Comparison of ENCODE assay signal across 15 mouse cellular contexts in genomic region chr19:10691660-10692059, GRCm38 (mm10). TPM values are rescaled to one million over a fixed set of nuclear protein-coding genes. Genes with fewer than 3 reads are reported as not detected.
DNase-seq lines count a peak whose midpoint lies in the region; ATAC-seq and TF ChIP-seq lines count a peak whose summit lies in the region.
"Had no signal": no experiment of that assay in that cellular context is flagged by ENCODE, and none has a peak within 500 bp of the region (broad histone marks: within the 10 kb centered on the region; RNA-seq: fewer than 3 reads in every experiment).

No protein-coding gene starts in this region.

- H3K27ac ChIP-seq in heart, embryonic 14.5 days (replicated peaks in 1 of 2; ENCODE audit: control insufficient read depth in 1 of 2, insufficient read depth in 1 of 2, low read depth in 2 of 2, low read length in 2 of 2), result peak overlapping the region in 1 of 2 experiments; percentile 97; a peak in 1 of 4 replicates
- H3K27ac ChIP-seq in liver, embryonic 15.5 days (replicated peaks), result peak overlapping the region; percentile 97
- H3K27ac ChIP-seq: hindbrain, embryonic 15.5 days had no signal

- WGBS in heart, embryonic 14.5 days, result 64% methylated on average over 3 of the region's 3 CpGs
- WGBS in liver, embryonic 15.5 days (ENCODE audit: insufficient replicate concordance), result 30% methylated on average over 3 of the region's 3 CpGs
- 72% methylated on average over 3 of the region's 3 CpGs for WGBS in lung, adult 2 months

- intact Hi-C loops in heart, postnatal 10 days (cut with DNase I), result no loop called here

- H3K4me3 ChIP-seq in heart, embryonic 14.5 days (ENCODE audit: control insufficient read depth in 1 of 2, insufficient read depth in 1 of 2, low read depth in 1 of 2, low read length in 2 of 2), result no peak overlapping the region
- H3K4me3 ChIP-seq in G1E (ENCODE audit: low read depth, low read length), result no peak overlapping the region; the same call in 1 of the 2 replicates
- H3K4me3 ChIP-seq in liver, embryonic 15.5 days (replicated peaks), result peak overlapping the region; percentile 1; the same call in 1 of the 2 replicates
- no peak overlapping the region for H3K4me3 ChIP-seq in lung, adult 2 months (replicated peaks; ENCODE audit: extremely low read depth, low read depth, low read length)
- H3K4me3 ChIP-seq: hindbrain, embryonic 15.5 days had no signal

- no peaks in the 10 kb centered on the region for H3K27me3 ChIP-seq in heart, embryonic 14.5 days (ENCODE audit: control insufficient read depth, insufficient read depth, low read length)
- H3K27me3 ChIP-seq in G1E (ENCODE audit: insufficient read depth, low read length), result no peaks in the 10 kb centered on the region
- no peaks in the 10 kb centered on the region for H3K27me3 ChIP-seq in liver, embryonic 15.5 days
- H3K27me3 ChIP-seq: hindbrain, embryonic 15.5 days had no signal

- ATAC-seq in heart, embryonic 14.5 days (ENCODE audit: insufficient number of reproducible peaks, insufficient read depth, low FRiP score, low read depth), result no peak
- ATAC-seq in G1E (ENCODE audit: extremely low read depth, insufficient number of reproducible peaks, low FRiP score, poor library complexity, severe bottlenecking), result no peak
- ATAC-seq in liver, embryonic 15.5 days (ENCODE audit: insufficient read depth), result no peak
- ATAC-seq: forebrain, embryonic 14.5 days had no signal

- no peaks in the 10 kb centered on the region for H3K9me3 ChIP-seq in heart, embryonic 14.5 days (ENCODE audit: control insufficient read depth, low read length)
- H3K9me3 ChIP-seq in G1E (replicated peaks), result no peaks in the 10 kb centered on the region
- H3K9me3 ChIP-seq in liver, embryonic 15.5 days (replicated peaks), result no peaks in the 10 kb centered on the region
- H3K9me3 ChIP-seq: hindbrain, embryonic 15.5 days had no signal

- 0 out of 2 replicates have a peak overlapping the region, but pooled peaks have one; percentile 4 for H3K4me2 ChIP-seq in heart, embryonic 14.5 days (ENCODE audit: low read length)
- peak overlapping the region; percentile 86 for H3K4me2 ChIP-seq in liver, embryonic 15.5 days
- H3K4me2 ChIP-seq: hindbrain, embryonic 15.5 days had no signal

- no peak for TF ChIP-seq POLR2A in lung, adult 2 months (IDR thresholded peaks at IDR 0.05; ENCODE audit: borderline replicate concordance, extremely low read depth, low read depth, low read length)

- H3K9ac ChIP-seq in heart, embryonic 14.5 days (ENCODE audit: low read length), result peak overlapping the region; percentile 14; the same call in 1 of the 2 replicates
- H3K9ac ChIP-seq in liver, embryonic 15.5 days, result peak overlapping the region; percentile 38; the same call in 1 of the 2 replicates
- H3K9ac ChIP-seq: hindbrain, embryonic 15.5 days had no signal

- no peak for DNase-seq in heart, postnatal 10 days
- DNase-seq in G1E (ENCODE audit: low spot score), result peak; percentile 28
- peak; percentile 34 for DNase-seq in c-Kit-positive CD71-positive TER-119-positive erythroid progenitor cells, embryonic 14.5 days (ENCODE audit: low spot score)
- DNase-seq in right cerebral cortex, postnatal 4 days, result no peak
- no peak for DNase-seq in lung, adult 2 months
- no peak for DNase-seq in lung, postnatal 25 days (ENCODE audit: low spot score)
- DNase-seq: embryo, embryonic 11 days; kidney, postnatal 4 days; lung, postnatal 4 days; thymus, postnatal 36 days had no signal

- H3K4me1 ChIP-seq in heart, embryonic 14.5 days (ENCODE audit: control insufficient read depth in 2 of 2, insufficient read depth in 2 of 2, low read length in 2 of 2), result peaks cover 17 to 48% of the 10 kb centered on the region in 2 experiments
- peaks cover 70% of the 10 kb centered on the region for H3K4me1 ChIP-seq in G1E (ENCODE audit: insufficient read depth, low read depth, low read length)
- peaks cover 75% of the 10 kb centered on the region for H3K4me1 ChIP-seq in liver, embryonic 15.5 days (replicated peaks)
- H3K4me1 ChIP-seq in lung, adult 2 months (ENCODE audit: control insufficient read depth, insufficient read depth, low read length), result peaks cover 14% of the 10 kb centered on the region

- TF ChIP-seq CTCF in G1E (IDR thresholded peaks at IDR 0.05; ENCODE audit: low read depth, low read length), result no peak
- no peak for TF ChIP-seq CTCF in lung, adult 2 months (IDR thresholded peaks at IDR 0.05; ENCODE audit: insufficient read depth, low read length)

- H3K36me3 ChIP-seq in heart, embryonic 14.5 days (ENCODE audit: control insufficient read depth, insufficient read depth, low read length), result peaks cover 8% of the 10 kb centered on the region
- H3K36me3 ChIP-seq in G1E (replicated peaks), result peaks cover 48% of the 10 kb centered on the region
- H3K36me3 ChIP-seq in liver, embryonic 15.5 days (replicated peaks), result 0 out of 2 replicates have a peak, but pooled peaks cover 4% of the 10 kb centered on the region
- H3K36me3 ChIP-seq: hindbrain, embryonic 15.5 days had no signal

RNA-seq across cellular contexts. Expression of gene Vps37c, which starts 3.1 kb away (rescaled TPM):
- 28.4 and 30.0 TPM in 2 replicates for polyA plus RNA-seq in heart, embryonic 14.5 days (2014; fragmentation: Nextera tagmentation; extraction: Ambion mirVana)
- 10 to 100 TPM; 23.3 to 27.1 TPM for total RNA-seq in heart, postnatal 10 days (2021)
- total RNA-seq in G1E (2014; fragmentation: Nextera tagmentation), result 16.3 and 27.1 TPM in 2 replicates
- total RNA-seq in G1E (2017), result 5.2 TPM in 2 replicates
- 34.9 and 40.0 TPM in 2 replicates for polyA plus RNA-seq in G1E (2012)
- 11.4 and 12.1 TPM in 2 replicates for polyA plus RNA-seq in liver, embryonic 15.5 days (2015; fragmentation: Nextera tagmentation; extraction: Ambion mirVana)
- polyA plus RNA-seq in lung, adult 2 months (2012; rRNA removed), result 33.0 and 39.3 TPM in 2 replicates

RNA-seq across cellular contexts. Expression of gene Pga5, which starts 13.8 kb away (rescaled TPM):
- not detected in 2 replicates for polyA plus RNA-seq in heart, embryonic 14.5 days (2014; fragmentation: Nextera tagmentation; extraction: Ambion mirVana)
- total RNA-seq in heart, postnatal 10 days (2021), result not detected
- total RNA-seq in G1E (2014; fragmentation: Nextera tagmentation), result 1.6 and 2.4 TPM in 2 replicates
- total RNA-seq in G1E (2017), result 1.6 and 1.9 TPM in 2 replicates
- 0.14 TPM in 2 replicates for polyA plus RNA-seq in G1E (2012)
- not detected in 2 replicates for polyA plus RNA-seq in liver, embryonic 15.5 days (2015; fragmentation: Nextera tagmentation; extraction: Ambion mirVana)
- polyA plus RNA-seq in lung, adult 2 months (2012; rRNA removed), result not detected in 2 replicates
- total RNA-seq: left cerebral cortex, postnatal 10 days had no signal
- polyA plus RNA-seq: forebrain, embryonic 14.5 days; hindbrain, embryonic 15.5 days had no signal

RNA-seq across cellular contexts. Expression of gene Cd5, which starts 47.1 kb away (rescaled TPM):
- 0.66 and 1.4 TPM in 2 replicates for polyA plus RNA-seq in heart, embryonic 14.5 days (2014; fragmentation: Nextera tagmentation; extraction: Ambion mirVana)
- total RNA-seq in heart, postnatal 10 days (2021), result 1 to 10 TPM in 1 of 2 experiments, under 1 TPM in 1; 0.87 to 1.1 TPM
- total RNA-seq in G1E (2014; fragmentation: Nextera tagmentation) (not detected in 2 replicates), G1E (2017) (0.11 and 0.17 TPM in 2 replicates)
- not detected in 2 replicates for polyA plus RNA-seq in G1E (2012)
- polyA plus RNA-seq in liver, embryonic 15.5 days (2015; fragmentation: Nextera tagmentation; extraction: Ambion mirVana), result 0.03 TPM in 1 of 2 replicates, not detected in the other
- 2.4 and 4.4 TPM in 2 replicates for polyA plus RNA-seq in lung, adult 2 months (2012; rRNA removed)

RNA-seq across cellular contexts. Expression of gene Vwce, which starts 57.6 kb away (rescaled TPM):
- polyA plus RNA-seq in heart, embryonic 14.5 days (2014; fragmentation: Nextera tagmentation; extraction: Ambion mirVana), result 0.36 and 0.51 TPM in 2 replicates
- under 1 TPM; 0.26 to 0.27 TPM for total RNA-seq in heart, postnatal 10 days (2021)
- total RNA-seq in G1E (2014; fragmentation: Nextera tagmentation), result 1.2 and 1.4 TPM in 2 replicates
- 0.06 and 0.16 TPM in 2 replicates for total RNA-seq in G1E (2017)
- 0.24 and 0.32 TPM in 2 replicates for polyA plus RNA-seq in G1E (2012)
- polyA plus RNA-seq in liver, embryonic 15.5 days (2015; fragmentation: Nextera tagmentation; extraction: Ambion mirVana), result 11.8 and 11.9 TPM in 2 replicates
- polyA plus RNA-seq in lung, adult 2 months (2012; rRNA removed), result 0.14 and 0.16 TPM in 2 replicates

Comparison
In these comparisons a context has a peak if more than half of its experiments do, and no peak if none do; other contexts are left out.
1. DNase-seq: peak in G1E (single experiment) and c-Kit-positive CD71-positive TER-119-positive erythroid progenitor cells, embryonic 14.5 days (single experiment); none in heart, postnatal 10 days (0 of 2), right cerebral cortex, postnatal 4 days (single experiment), lung, adult 2 months (single experiment) and lung, postnatal 25 days (single experiment).